In the genomic region with DNA sequence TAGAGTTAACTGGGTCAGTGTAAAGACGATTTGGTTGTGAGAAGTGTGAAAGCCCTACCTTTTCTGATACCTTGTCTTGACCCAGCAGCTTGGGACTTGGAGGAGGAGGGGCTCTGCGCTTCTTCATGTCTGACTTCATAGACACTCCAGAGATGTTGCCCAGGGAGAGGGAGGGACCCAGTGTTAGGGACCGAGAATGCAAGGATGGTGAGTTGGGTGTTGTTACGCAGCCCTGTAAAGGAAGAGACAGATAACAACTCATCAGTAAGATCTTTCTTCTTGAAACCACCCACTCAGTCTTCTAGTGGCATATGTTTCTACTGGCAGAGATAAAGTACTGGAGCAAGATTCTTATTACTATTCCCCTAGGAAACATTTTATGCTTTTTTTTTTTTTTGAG, we compare ENCODE assay signal across 16 mouse cellular contexts.
DNase-seq lines count a peak whose midpoint lies in the region.
"Had no signal": no experiment of that assay in that cellular context is flagged by ENCODE, and none has a peak within 500 bp of the region (broad histone marks: within the 10 kb centered on the region; RNA-seq: fewer than 3 reads in every experiment).

No protein-coding gene starts in this region.

- intact Hi-C loops in left cerebral cortex, postnatal 10 days (cut with DNase I): no loop called here

- DNase-seq in frontal cortex, adult 2 months (ENCODE audit: extremely low spot score in 1 of 2, low spot score in 1 of 2): peak; percentile 42 to 66
- DNase-seq in frontal cortex, postnatal 14 days (ENCODE audit: low spot score in 2 of 2): no peak
- DNase-seq in left cerebral cortex, adult 18-20 months (ENCODE audit: low spot score in 2 of 2): peak; percentile 26 to 31
- no peak for DNase-seq in left cerebral cortex, postnatal 10 days (ENCODE audit: extremely low spot score in 1 of 2, low spot score in 2 of 2)
- peak; percentile 45 to 59 for DNase-seq in left cerebral cortex, adult 9 months (ENCODE audit: low spot score in 2 of 2)
- no peak for DNase-seq in lung, postnatal 36 days
- DNase-seq in cerebellum, adult 9-11 months: no peak
- DNase-seq: adrenal gland, postnatal 10 days; cerebellum, adult 11-12 months; cerebellum, postnatal 10 days; forebrain, postnatal 0 days; heart, postnatal 14 days; kidney, adult 11 months; kidney, postnatal 14 days; thymus, adult 18-20 months; thymus, postnatal 25 days had no signal

Comparison
In these comparisons a context has a peak if more than half of its experiments do, and no peak if none do; other contexts are left out.
1. DNase-seq: peak in frontal cortex, adult 2 months (2 of 2), left cerebral cortex, adult 18-20 months (2 of 2) and left cerebral cortex, adult 9 months (2 of 2); none in frontal cortex, postnatal 14 days (0 of 2), left cerebral cortex, postnatal 10 days (0 of 2), lung, postnatal 36 days (single experiment) and cerebellum, adult 9-11 months (single experiment).